Mouse (Mus musculus): ENCODE measurements around the gene Cmc4. TPM values are rescaled to one million over a fixed set of nuclear protein-coding genes. Genes with fewer than 3 reads are reported as not detected.
A peak's percentile ranks its signal among the peaks of the same experiment; 100 is the strongest.

Gene Cmc4
- 21.7 and 25.1 TPM in 2 replicates for polyA plus RNA-seq (2015; fragmentation: Nextera tagmentation; extraction: Ambion mirVana)

DNA sequence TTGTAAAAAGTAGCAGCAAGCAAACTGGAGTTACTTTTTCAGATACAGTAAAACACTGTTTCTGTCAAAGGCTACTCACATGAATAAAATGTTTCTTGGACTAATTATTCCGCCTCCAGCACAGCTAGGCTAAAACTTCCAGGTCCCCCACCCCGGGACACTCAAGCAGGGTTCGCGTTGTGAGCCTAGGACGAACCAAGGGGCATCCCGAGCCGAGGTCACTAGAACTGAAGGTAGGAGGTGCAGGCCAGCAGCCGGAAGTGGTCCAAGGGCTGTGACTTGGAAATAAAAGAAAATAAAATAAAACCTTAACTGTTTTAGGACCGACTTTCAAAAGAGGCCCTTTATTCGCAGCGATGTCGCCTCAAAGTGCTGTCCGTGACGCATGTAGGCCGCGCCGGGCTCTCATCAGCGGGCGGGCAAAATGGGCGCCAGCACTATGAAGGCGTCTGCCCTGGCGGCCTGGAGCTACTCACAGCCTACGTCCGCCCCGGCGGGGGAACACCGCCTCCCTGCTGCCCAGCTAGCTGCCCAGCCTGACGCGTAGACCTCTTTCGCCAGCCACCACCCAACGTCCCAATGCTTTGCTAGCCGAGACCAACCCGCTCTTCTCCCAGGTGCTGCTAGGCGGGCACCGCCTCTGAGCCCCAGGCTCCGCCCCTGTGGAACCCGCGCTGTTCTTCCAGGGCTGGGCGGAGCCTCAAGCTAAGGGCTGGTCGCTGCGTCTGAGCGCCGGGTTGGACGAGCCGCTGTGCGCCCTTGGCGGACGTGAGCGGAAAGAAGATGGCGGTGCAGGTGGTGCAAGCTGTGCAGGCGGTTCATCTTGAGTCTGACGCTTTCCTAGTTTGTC, at the start of gene Cmc4, which contains the start of the genes Mtcp1 and Brcc3:
TSS of gene Cmc4 (minus strand) at position 649 of the 850 bp plus-strand sequence.
TSS of gene Mtcp1 (minus strand) at position 653 of the 850 bp plus-strand sequence.
TSS of gene Brcc3 (plus strand) at position 693 of the 850 bp plus-strand sequence.
- no peaks in the 10 kb centered on the region for H3K27me3 ChIP-seq
- H3K4me1 ChIP-seq (replicated peaks), result peaks cover 15% of the 10 kb centered on the region; the same call in 1 of the 2 replicates
- H3K27ac ChIP-seq (replicated peaks), result peak within 1 kb of the TSS; percentile 91
- 16% methylated on average over 52 of the region's 52 CpGs for WGBS
- H3K9ac ChIP-seq, result peak within 1 kb of the TSS; percentile 70
- peak within 1 kb of the TSS; percentile 52 for H3K4me3 ChIP-seq
- no peaks in the 10 kb centered on the region for H3K9me3 ChIP-seq
- peak within 1 kb of the TSS; percentile 58 for H3K4me2 ChIP-seq
- peak; percentile 100 for ATAC-seq (ENCODE audit: low read depth)
- no peaks in the 10 kb centered on the region for H3K36me3 ChIP-seq

DNA sequence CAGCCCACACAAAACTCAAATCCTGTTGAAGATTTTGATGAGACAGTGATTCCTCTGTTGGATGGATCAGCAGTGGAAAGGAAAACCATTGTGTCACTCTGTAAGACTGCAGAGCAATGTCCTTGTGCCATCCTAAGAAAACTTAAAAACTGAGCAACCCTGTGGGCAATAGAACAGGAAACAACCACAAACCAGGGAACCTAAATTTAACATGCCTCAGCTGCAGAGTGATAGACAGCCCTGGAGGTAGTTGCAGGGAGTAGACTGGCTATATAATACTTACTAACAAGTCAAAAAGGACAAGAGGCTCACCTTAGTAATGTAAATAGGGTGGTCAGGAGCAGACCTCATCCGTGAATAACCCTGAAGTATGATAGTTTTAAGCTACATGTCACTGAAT, 38.2 kb upstream of the Cmc4 start:
- WGBS, result 85% methylated on average over 1 of the region's 1 CpGs
- no peak for ATAC-seq (ENCODE audit: low read depth)
- H3K27ac ChIP-seq (replicated peaks), result no peak overlapping the region

GRCm38 (mm10) chrX:75409711-75410110, 6.7 kb downstream of the Cmc4 start:
- 91% methylated on average over 1 of the region's 1 CpGs for WGBS
- H3K4me3 ChIP-seq, result no peak overlapping the region
- H3K4me1 ChIP-seq (replicated peaks), result peaks cover 6% of the 10 kb centered on the region; the same call in 1 of the 2 replicates
- 0 out of 2 replicates have a peak, but pooled peaks cover 3% of the 10 kb centered on the region for H3K36me3 ChIP-seq
- H3K27ac ChIP-seq (replicated peaks), result no peak overlapping the region
- no peak overlapping the region for H3K9ac ChIP-seq
- no peaks in the 10 kb centered on the region for H3K9me3 ChIP-seq
- no peak overlapping the region for H3K4me2 ChIP-seq
- H3K27me3 ChIP-seq, result no peaks in the 10 kb centered on the region
- ATAC-seq (ENCODE audit: low read depth), result no peak

More for the DNA sequence above, 38.2 kb upstream of the Cmc4 start:
- Histone ChIP-seq H3K4me3 (no peak overlapping the region), H3K36me3 (peaks cover 42% of the 10 kb centered on the region), H3K4me1 (replicated peaks) (no peaks in the 10 kb centered on the region), H3K27me3 (no peaks in the 10 kb centered on the region), H3K4me2 (no peak overlapping the region), H3K9ac (no peak overlapping the region), H3K9me3 (no peaks in the 10 kb centered on the region; the same call in 1 of the 2 replicates)

DNA sequence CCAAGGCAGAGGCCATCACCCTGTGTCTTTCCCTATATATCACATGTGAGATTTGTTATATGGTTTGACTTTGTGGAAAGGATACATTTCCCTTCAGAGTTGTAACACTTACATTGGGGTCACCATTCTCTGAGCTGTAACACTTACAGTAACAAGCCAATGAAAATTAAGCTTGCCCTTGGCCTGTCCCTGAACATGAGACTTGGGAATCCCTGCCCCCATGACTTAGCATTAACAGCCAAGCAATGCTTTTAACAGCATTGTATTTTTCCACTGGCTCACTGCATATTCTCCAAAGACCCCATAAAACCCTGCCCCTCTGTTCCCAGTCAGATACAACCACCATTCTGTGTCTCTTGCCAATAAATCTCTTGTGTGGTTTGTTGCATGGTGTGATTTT, 13.0 kb downstream of the Cmc4 start:
- Histone ChIP-seq H3K4me3 (no peak overlapping the region), H3K36me3 (peaks cover 4% of the 10 kb centered on the region; the same call in 1 of the 2 replicates), H3K9me3 (no peaks in the 10 kb centered on the region), H3K27me3 (no peaks in the 10 kb centered on the region), H3K27ac (replicated peaks) (no peak overlapping the region), H3K9ac (no peak overlapping the region), H3K4me2 (no peak overlapping the region), H3K4me1 (replicated peaks) (no peaks in the 10 kb centered on the region)
- no peak for ATAC-seq (ENCODE audit: low read depth)

GRCm38 (mm10) chrX:75402668-75403067, 13.7 kb downstream of the Cmc4 start:
- no peak overlapping the region for H3K4me3 ChIP-seq
- WGBS, result 81% methylated on average over 2 of the region's 2 CpGs
- H3K27me3 ChIP-seq, result no peaks in the 10 kb centered on the region
- H3K27ac ChIP-seq (replicated peaks), result no peak overlapping the region
- peaks cover 4% of the 10 kb centered on the region; the same call in 1 of the 2 replicates for H3K36me3 ChIP-seq
- H3K9ac ChIP-seq, result no peak overlapping the region
- ATAC-seq (ENCODE audit: low read depth), result no peak
- no peaks in the 10 kb centered on the region for H3K9me3 ChIP-seq
- H3K4me1 ChIP-seq (replicated peaks), result no peaks in the 10 kb centered on the region
- no peak overlapping the region for H3K4me2 ChIP-seq

DNA sequence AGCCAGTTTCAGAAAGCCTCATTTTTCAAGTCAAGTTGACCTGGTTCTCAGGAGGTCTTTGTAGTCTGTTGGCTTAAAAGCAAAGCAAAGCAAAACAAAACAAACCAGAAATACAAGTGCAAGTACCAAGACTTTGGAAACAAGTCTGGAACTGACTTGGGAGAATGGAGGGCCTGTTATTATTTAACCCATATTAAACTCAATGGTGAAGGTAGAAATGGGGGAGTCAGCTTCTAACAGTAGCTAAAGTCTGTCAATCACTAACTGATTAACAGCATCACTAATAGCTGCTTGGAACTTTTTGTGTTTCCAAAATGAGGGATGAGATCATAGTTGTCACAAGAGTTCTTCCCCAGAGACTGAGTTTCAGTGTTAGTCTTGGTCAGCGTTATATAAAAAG, 16.9 kb downstream of the Cmc4 start:
- peaks cover 8% of the 10 kb centered on the region; the same call in 1 of the 2 replicates for H3K36me3 ChIP-seq
- no peak overlapping the region for H3K4me2 ChIP-seq
- no peaks in the 10 kb centered on the region for H3K9me3 ChIP-seq
- no peak overlapping the region for H3K4me3 ChIP-seq
- H3K4me1 ChIP-seq (replicated peaks), result no peaks in the 10 kb centered on the region
- H3K9ac ChIP-seq, result no peak overlapping the region
- WGBS, result 91% methylated on average over 1 of the region's 1 CpGs
- no peak for ATAC-seq (ENCODE audit: low read depth)
- H3K27ac ChIP-seq (replicated peaks), result no peak overlapping the region
- H3K27me3 ChIP-seq, result no peaks in the 10 kb centered on the region

DNA sequence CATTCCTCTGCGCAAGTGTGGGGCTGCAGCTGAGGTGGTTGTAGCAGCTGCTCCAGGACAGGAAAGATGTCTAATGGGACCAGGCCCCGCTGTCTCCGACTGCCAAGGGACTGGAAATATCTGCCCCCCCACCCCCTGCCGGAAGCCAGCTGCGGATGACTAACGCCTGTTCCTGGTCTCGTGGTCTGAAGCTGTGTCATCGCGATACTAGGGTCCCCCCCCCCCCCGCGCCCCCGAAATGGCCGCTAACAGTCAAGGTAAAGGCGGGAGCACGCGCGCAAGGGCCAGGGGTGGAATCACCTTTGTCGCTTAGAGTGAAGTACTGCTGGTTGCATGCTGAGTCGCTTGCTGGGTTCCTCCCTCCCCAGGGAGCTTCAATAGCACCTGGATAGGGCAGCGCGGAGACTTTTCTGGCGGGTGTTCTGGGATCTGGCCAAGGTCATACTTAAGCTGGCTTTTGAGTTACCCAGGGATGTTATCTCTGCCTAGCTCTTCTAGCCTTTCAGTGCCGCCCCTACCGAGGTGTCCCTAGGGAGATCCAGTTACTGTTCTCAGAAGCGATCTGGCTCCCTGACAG, 34.1 kb downstream of the Cmc4 start, which contains the start of the genes Fundc2 and F8:
TSS of gene Fundc2 (plus strand) at position 205 of the 577 bp plus-strand sequence.
TSS of gene F8 (minus strand) at position 421 of the 577 bp plus-strand sequence.
- peak; percentile 99 for ATAC-seq (ENCODE audit: low read depth)

GRCm38 (mm10) chrX:75381699-75382098, 34.7 kb downstream of the Cmc4 start:
- H3K36me3 ChIP-seq, result no peaks in the 10 kb centered on the region
- no peaks in the 10 kb centered on the region for H3K9me3 ChIP-seq
- H3K27ac ChIP-seq (replicated peaks), result peak overlapping the region; percentile 75
- ATAC-seq (ENCODE audit: low read depth), result peak; percentile 56
- H3K4me2 ChIP-seq, result peak overlapping the region; percentile 52
- peak overlapping the region; percentile 51 for H3K4me3 ChIP-seq
- WGBS, result 72% methylated on average over 5 of the region's 5 CpGs
- H3K4me1 ChIP-seq (replicated peaks), result peaks cover 4% of the 10 kb centered on the region
- H3K27me3 ChIP-seq, result no peaks in the 10 kb centered on the region
- no peak overlapping the region for H3K9ac ChIP-seq

More for the DNA sequence above, 34.1 kb downstream of the Cmc4 start, which contains the start of the genes Fundc2 and F8:
- WGBS, result 14% methylated on average over 25 of the region's 25 CpGs
- peak within 1 kb of the TSS; percentile 52 for H3K4me2 ChIP-seq
- peak within 1 kb of the TSS; percentile 75 for H3K27ac ChIP-seq (replicated peaks)
- H3K4me1 ChIP-seq (replicated peaks), result peaks cover 4% of the 10 kb centered on the region
- no peaks in the 10 kb centered on the region for H3K9me3 ChIP-seq
- peak within 1 kb of the TSS; percentile 51 for H3K4me3 ChIP-seq
- H3K27me3 ChIP-seq, result no peaks in the 10 kb centered on the region
- H3K9ac ChIP-seq, result peak within 1 kb of the TSS; percentile 76
- H3K36me3 ChIP-seq, result no peaks in the 10 kb centered on the region

DNA sequence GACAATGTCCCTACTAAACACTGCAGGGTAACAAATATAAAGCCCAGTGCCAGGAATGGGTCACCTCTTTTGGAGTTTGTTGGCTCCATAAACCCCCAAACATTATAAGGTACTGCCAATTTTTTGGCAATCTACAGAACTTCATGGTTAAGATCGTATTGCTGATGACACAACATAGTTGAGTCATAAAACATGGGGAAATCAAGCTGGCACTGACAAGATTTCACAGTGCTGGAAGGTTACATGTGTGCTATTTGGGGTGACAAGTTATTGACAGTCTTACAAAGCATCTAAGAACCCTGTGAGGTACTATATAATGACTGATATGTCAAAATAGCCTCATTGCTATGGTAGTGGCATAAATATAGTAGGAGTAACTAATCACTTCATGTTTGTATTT, 35.2 kb downstream of the Cmc4 start:
- H3K27me3 ChIP-seq, result no peaks in the 10 kb centered on the region
- no peak overlapping the region for H3K9ac ChIP-seq
- peaks cover 4% of the 10 kb centered on the region for H3K4me1 ChIP-seq (replicated peaks)
- WGBS, result 92% methylated on average over 1 of the region's 1 CpGs
- no peak overlapping the region for H3K4me2 ChIP-seq
- no peaks in the 10 kb centered on the region for H3K9me3 ChIP-seq
- H3K36me3 ChIP-seq, result no peaks in the 10 kb centered on the region
- no peak for ATAC-seq (ENCODE audit: low read depth)
- no peak overlapping the region for H3K27ac ChIP-seq (replicated peaks)
- H3K4me3 ChIP-seq, result no peak overlapping the region

GRCm38 (mm10) chrX:75376815-75377214, 39.6 kb downstream of the Cmc4 start:
- Histone ChIP-seq H3K36me3 (no peaks in the 10 kb centered on the region), H3K27ac (replicated peaks) (no peak overlapping the region), H3K4me2 (no peak overlapping the region), H3K9ac (no peak overlapping the region), H3K9me3 (no peaks in the 10 kb centered on the region), H3K4me1 (replicated peaks) (no peaks in the 10 kb centered on the region), H3K27me3 (no peaks in the 10 kb centered on the region), H3K4me3 (no peak overlapping the region)
- ATAC-seq (ENCODE audit: low read depth), result no peak

GRCm38 (mm10) chrX:75372666-75373425, 43.5 kb downstream of the Cmc4 start:
- Histone ChIP-seq H3K9me3 (no peaks in the 10 kb centered on the region), H3K27me3 (no peaks in the 10 kb centered on the region), H3K4me3 (no peak overlapping the region), H3K4me1 (replicated peaks) (no peaks in the 10 kb centered on the region), H3K4me2 (no peak overlapping the region), H3K27ac (replicated peaks) (no peak overlapping the region), H3K36me3 (no peaks in the 10 kb centered on the region), H3K9ac (no peak overlapping the region)
- WGBS, result 80% methylated on average over 2 of the region's 2 CpGs
- no peak for ATAC-seq (ENCODE audit: low read depth)
